Mouse (Mus musculus) CH12.LX (cell line): Measurements from ENCODE around the gene Ldoc1. TPM values are rescaled to one million over a fixed set of nuclear protein-coding genes. Genes with fewer than 3 reads are reported as not detected.

Experiments
- DNase-seq: peaks from one replicate; pipeline ENCODE4 v3.0.0-alpha.2; 2013; ENCODE audit errors: extremely low read depth
- H3K27ac ChIP-seq: 2 replicates; pipeline ENCODE4 v1.5.1; 2012; ENCODE audit warnings: low read depth, mild to moderate bottlenecking, control low read depth, moderate library complexity; ENCODE audit not compliant: insufficient read depth
- H3K27me3 ChIP-seq: replicated peaks from 2 replicates; pipeline ENCODE3; 2012; ENCODE audit warnings: inconsistent platforms
- H3K36me3 ChIP-seq, 2 experiments: replicated peaks in 1 of 2; 2 replicates each; pipeline versions ENCODE3 to v1.6.1; 2012; ENCODE audit warnings: inconsistent platforms in 1 of 2, low read length in 1 of 2, mild to moderate bottlenecking in 1 of 2, mixed read lengths in 1 of 2, moderate library complexity in 1 of 2; ENCODE audit not compliant: control insufficient read depth in 1 of 2, insufficient read depth in 1 of 2
- H3K4me1 ChIP-seq, 2 experiments: 2 replicates each; pipeline ENCODE4 v1.6.1; 2012; ENCODE audit warnings: inconsistent platforms in 1 of 2, moderate library complexity in 1 of 2; ENCODE audit not compliant: insufficient read depth in 2 of 2, control insufficient read depth in 1 of 2
- H3K4me2 ChIP-seq: 2 replicates; pipeline ENCODE4 v1.6.1; 2012; ENCODE audit warnings: low read depth, mild to moderate bottlenecking, control low read depth; ENCODE audit not compliant: poor library complexity, insufficient read depth, severe bottlenecking
- H3K4me3 ChIP-seq, 3 experiments: fragments of 150-350 bp in 1 of 3; sonication (generic) in 1 of 3; replicated peaks in 1 of 3; 2 replicates each; pipeline versions ENCODE3 to v1.5.1; 2011 to 2012; ENCODE audit warnings: low read depth in 2 of 3, low read length in 2 of 3, mild to moderate bottlenecking in 2 of 3, moderate library complexity in 2 of 3, control low read depth in 1 of 3, improper control_type of control experiment in 1 of 3, inconsistent platforms in 1 of 3, mixed read lengths in 1 of 3; ENCODE audit not compliant: poor library complexity in 1 of 3
- H3K79me2 ChIP-seq: replicated peaks from 2 replicates; pipeline ENCODE4 v1.6.1; 2012; ENCODE audit warnings: mild to moderate bottlenecking, moderate library complexity; ENCODE audit not compliant: control insufficient read depth, poor library complexity, insufficient read depth, severe bottlenecking; ENCODE audit errors: extremely low read depth
- H3K9ac ChIP-seq: 2 replicates; pipeline ENCODE4 v1.6.1; 2012; ENCODE audit warnings: low read depth, mild to moderate bottlenecking, control low read depth, moderate library complexity; ENCODE audit not compliant: insufficient read depth
- H3K9me3 ChIP-seq: replicated peaks from 2 replicates; pipeline ENCODE3; 2012; ENCODE audit warnings: low read length, inconsistent platforms, mixed read lengths
- BHLHE40 ChIP-seq: IDR thresholded peaks from 2 replicates; pipeline ENCODE4 v1.6.1; 2011; ENCODE audit warnings: mild to moderate bottlenecking, low read depth, low read length, improper control_type of control experiment
- CHD1 ChIP-seq: IDR thresholded peaks from 2 replicates; pipeline ENCODE4 v1.6.1; 2012; ENCODE audit warnings: low read depth, low read length, improper control_type of control experiment, inconsistent platforms
- CTCF ChIP-seq, 2 experiments: IDR thresholded peaks in 1 of 2; conservative IDR thresholded peaks in 1 of 2; 2 replicates each; pipeline ENCODE4 v1.5.1; 2011 to 2012; ENCODE audit warnings: low read depth in 2 of 2, low read length in 2 of 2, improper control_type of control experiment in 1 of 2, inconsistent platforms in 1 of 2, mild to moderate bottlenecking in 1 of 2, moderate library complexity in 1 of 2
- EP300 ChIP-seq: IDR thresholded peaks from 2 replicates; pipeline ENCODE4 v1.6.1; 2011; ENCODE audit warnings: low read length, improper control_type of control experiment
- JUN ChIP-seq: IDR thresholded peaks from 2 replicates; pipeline ENCODE4 v1.6.1; 2011; ENCODE audit warnings: low read depth, mild to moderate bottlenecking, low read length, improper control_type of control experiment, moderate library complexity; ENCODE audit not compliant: insufficient read depth
- MAFK ChIP-seq: IDR thresholded peaks from 2 replicates; pipeline ENCODE4 v1.6.1; 2011; ENCODE audit warnings: low read length, improper control_type of control experiment; ENCODE audit not compliant: insufficient replicate concordance
- MAZ ChIP-seq: IDR thresholded peaks from 2 replicates; pipeline ENCODE4 v1.6.1; 2012; ENCODE audit warnings: low read depth, mild to moderate bottlenecking, inconsistent platforms, low read length, improper control_type of control experiment, moderate library complexity
- MEF2A ChIP-seq: IDR thresholded peaks from 2 replicates; pipeline ENCODE4 v1.6.1; 2014; ENCODE audit warnings: low read depth, mild to moderate bottlenecking, inconsistent platforms, low read length, improper control_type of control experiment, borderline replicate concordance
- MXI1 ChIP-seq: IDR thresholded peaks from 2 replicates; pipeline ENCODE4 v1.6.1; 2011; ENCODE audit warnings: mild to moderate bottlenecking, low read depth, low read length, improper control_type of control experiment
- POLR2AphosphoS2 ChIP-seq: IDR thresholded peaks from 2 replicates; pipeline ENCODE4 v1.6.1; 2011; ENCODE audit warnings: low read depth, low read length, improper control_type of control experiment
- RAD21 ChIP-seq: IDR thresholded peaks from 2 replicates; pipeline ENCODE4 v1.6.1; 2011; ENCODE audit warnings: low read depth, mild to moderate bottlenecking, low read length, improper control_type of control experiment, moderate library complexity
- RCOR1 ChIP-seq: conservative IDR thresholded peaks from 2 replicates; pipeline ENCODE4 v1.6.1; 2012; ENCODE audit warnings: low read depth, mild to moderate bottlenecking, inconsistent platforms, low read length, improper control_type of control experiment
- SIN3A ChIP-seq: IDR thresholded peaks from 2 replicates; pipeline ENCODE4 v1.6.1; 2012; ENCODE audit warnings: low read length, improper control_type of control experiment, inconsistent platforms
- SMC3 ChIP-seq: IDR thresholded peaks from 2 replicates; pipeline ENCODE4 v1.6.1; 2011; ENCODE audit warnings: low read depth, low read length, improper control_type of control experiment
- TCF12 ChIP-seq: IDR thresholded peaks from 2 replicates; pipeline ENCODE4 v1.6.1; 2014; ENCODE audit warnings: low read depth, mild to moderate bottlenecking, inconsistent platforms, low read length, improper control_type of control experiment
- UBTF ChIP-seq: IDR thresholded peaks from 2 replicates; pipeline ENCODE4 v1.6.1; 2012; ENCODE audit warnings: low read depth, mild to moderate bottlenecking, inconsistent platforms, low read length, improper control_type of control experiment, moderate library complexity
- ZC3H11A ChIP-seq: IDR thresholded peaks from 2 replicates; pipeline ENCODE4 v1.6.1; 2012; ENCODE audit warnings: low read depth, mild to moderate bottlenecking, inconsistent platforms, low read length, improper control_type of control experiment
- ZKSCAN1 ChIP-seq: IDR thresholded peaks from 2 replicates; pipeline ENCODE4 v1.6.1; 2012; ENCODE audit warnings: low read depth, inconsistent platforms, low read length, improper control_type of control experiment, borderline replicate concordance
- ZMIZ1 ChIP-seq: IDR thresholded peaks from 2 replicates; pipeline ENCODE4 v1.6.1; 2012; ENCODE audit warnings: low read depth, mild to moderate bottlenecking, inconsistent platforms, low read length, improper control_type of control experiment
- ZNF384 ChIP-seq: IDR thresholded peaks from 2 replicates; pipeline ENCODE4 v1.6.1; 2012; ENCODE audit warnings: low read depth, low read length, improper control_type of control experiment, inconsistent platforms
- dilution Hi-C: fragments of 300-500 bp; cut with MboI; formaldehyde crosslinking; loops from 2 replicates; pipeline ENCODE4 v1.14.3; 2020; ENCODE audit warnings: low sequenced_read_pairs; ENCODE audit not compliant: extremely low pct_unique_long_range_greater_than_20kb, extremely low pct_ligation_motif_present
- in situ Hi-C: fragments of 300-500 bp; cut with MboI; formaldehyde crosslinking; loops from 3 replicates; pipeline ENCODE4 v1.14.3; 2019; ENCODE audit warnings: low sequenced_read_pairs, low pct_ligation_motif_present, low pct_unique_long_range_greater_than_20kb, mixed read lengths
- polyA plus RNA-seq: library from polyadenylated mRNA; unstranded; fragments of >175 nt; gene quantifications from 2 replicates; pipeline ENCODE4 v1.2.1, GENCODE M21; 2012; ENCODE audit warnings: low read depth; ENCODE audit not compliant: insufficient read length
- total RNA-seq, 2 experiments: library from RNA; depleted of rRNA; stranded (reverse); fragments of 300-350 nt in 1 of 2; fragments of >200 nt in 1 of 2; gene quantifications; 2 replicates each; pipeline ENCODE4 v1.2.3; 2012 to 2014

The Ldoc1 gene
- not detected in 2 replicates for total RNA-seq (2012; rRNA removed)
- total RNA-seq (2014; rRNA removed): not detected in 2 replicates
- not detected in 2 replicates for polyA plus RNA-seq

- TF ChIP-seq ZKSCAN1: no peak
- TF ChIP-seq CHD1: no peak
- TF ChIP-seq ZC3H11A: no peak
- TF ChIP-seq MEF2A: no peak
- no peak for TF ChIP-seq SIN3A
- TF ChIP-seq RAD21: no peak
- no peak for TF ChIP-seq MXI1
- no peak for TF ChIP-seq POLR2AphosphoS2
- TF ChIP-seq EP300: no peak
- no peak for TF ChIP-seq MAZ
- TF ChIP-seq TCF12: no peak
- no peak for TF ChIP-seq BHLHE40
- no peak for TF ChIP-seq MAFK
- TF ChIP-seq CTCF (conservative IDR thresholded peaks at IDR 0.05 in 1 of 2, IDR thresholded peaks at IDR 0.05 in 1 of 2; ENCODE audit: low read depth in 2 of 2, low read length in 2 of 2): no peak
- TF ChIP-seq UBTF: no peak
- TF ChIP-seq JUN: no peak
- TF ChIP-seq SMC3: no peak
- no peak for TF ChIP-seq ZMIZ1
- TF ChIP-seq RCOR1: no peak
- TF ChIP-seq ZNF384: no peak
- Histone ChIP-seq H3K9me3 (peaks cover 19% of the 10 kb centered on the region), H3K4me3 (no peak within 1 kb of the TSS), H3K9ac (no peak within 1 kb of the TSS), H3K4me2 (no peak within 1 kb of the TSS), H3K27me3 (no peaks in the 10 kb centered on the region), H3K36me3 (no peaks in the 10 kb centered on the region), H3K79me2 (no peaks in the 10 kb centered on the region), H3K27ac (no peak within 1 kb of the TSS), H3K4me1 (no peaks in the 10 kb centered on the region)
- DNase-seq: no peak
- dilution Hi-C loops (no loop called here), in situ Hi-C loops (no loop called here)
These were observed at the start of gene Ldoc1 for GRCm38 (mm10) chrX:61709302-61710033. Gene Ldoc1, plus strand, starts transcription at chrX:61709497.

GRCm38 (mm10) chrX:61710131-61710530 is 834 bp downstream of the Ldoc1 start:
- in situ Hi-C loops (no loop called here), dilution Hi-C loops (no loop called here)
- H3K36me3 ChIP-seq: no peaks in the 10 kb centered on the region
- no peak overlapping the region for H3K4me2 ChIP-seq
- no peak for DNase-seq
- no peak overlapping the region for H3K9ac ChIP-seq
- H3K27ac ChIP-seq: no peak overlapping the region
- no peaks in the 10 kb centered on the region for H3K4me1 ChIP-seq
- no peak overlapping the region for H3K4me3 ChIP-seq
- peaks cover 19% of the 10 kb centered on the region for H3K9me3 ChIP-seq
- H3K27me3 ChIP-seq: no peaks in the 10 kb centered on the region
- no peak for TF ChIP-seq MAZ
- no peaks in the 10 kb centered on the region for H3K79me2 ChIP-seq
